Mouse (Mus musculus) midbrain, postnatal 0 days (tissue): Measurements from ENCODE around the gene Mobp. TPM values are rescaled to one million over a fixed set of nuclear protein-coding genes. Genes with fewer than 3 reads are reported as not detected.
"Not testable (repeated sequence)": the region's sequence is repeated elsewhere in the genome, so short reads cannot be mapped to it uniquely, and the experiment has no call there.

ENCODE experiments used
- ATAC-seq: fragments of 200-750 bp; cut with Nextera tagmentation; 2 replicates; pipeline ENCODE4 v1.8.0; 2017; ENCODE audit warnings: moderate number of reproducible peaks, mild to moderate bottlenecking, moderate TSS enrichment, moderate library complexity; ENCODE audit not compliant: low FRiP score
- DNase-seq: peaks from one replicate; pipeline ENCODE4 v3.0.0-alpha.2; 2015; ENCODE audit warnings: low spot score
- H3K27ac ChIP-seq: fragments of 300-500 bp; sonication (generic); 2 replicates; pipeline ENCODE4 v1.5.1; 2014; ENCODE audit warnings: low read depth, mild to moderate bottlenecking, low read length, mixed read lengths
- H3K27me3 ChIP-seq: fragments of 300-500 bp; sonication (generic); 2 replicates; pipeline ENCODE4 v1.6.1; 2014; ENCODE audit warnings: low read length, control low read depth, mixed read lengths; ENCODE audit not compliant: insufficient read depth
- H3K36me3 ChIP-seq: fragments of 300-500 bp; sonication (generic); 2 replicates; pipeline ENCODE4 v1.6.1; 2014; ENCODE audit warnings: low read length, control low read depth, mixed read lengths; ENCODE audit not compliant: insufficient read depth
- H3K4me1 ChIP-seq: fragments of 300-500 bp; sonication (generic); 2 replicates; pipeline ENCODE4 v1.6.1; 2014; ENCODE audit warnings: mild to moderate bottlenecking, control low read depth, antibody characterized with exemption, low read length, mixed read lengths; ENCODE audit not compliant: insufficient read depth
- H3K4me2 ChIP-seq: fragments of 300-500 bp; sonication (generic); 2 replicates; pipeline ENCODE4 v1.6.1; 2014; ENCODE audit warnings: low read depth, mild to moderate bottlenecking, low read length, mixed read lengths; ENCODE audit not compliant: poor library complexity, severe bottlenecking
- H3K4me3 ChIP-seq: fragments of 300-500 bp; sonication (generic); 2 replicates; pipeline ENCODE4 v1.5.1; 2014; ENCODE audit warnings: low read depth, mild to moderate bottlenecking, low read length, moderate library complexity
- H3K9ac ChIP-seq: fragments of 300-500 bp; sonication (generic); replicated peaks from 2 replicates; pipeline ENCODE4 v1.6.1; 2014; ENCODE audit warnings: mild to moderate bottlenecking, low read length, moderate library complexity, mixed read lengths; ENCODE audit not compliant: poor library complexity, severe bottlenecking
- H3K9me3 ChIP-seq: fragments of 300-500 bp; sonication (generic); 2 replicates; pipeline ENCODE4 v1.6.1; 2016; ENCODE audit warnings: low read length, control low read depth
- CTCF ChIP-seq: IDR thresholded peaks from 2 replicates; pipeline ENCODE4 v1.5.1; 2016; ENCODE audit warnings: antibody characterized with exemption, mild to moderate bottlenecking
- WGBS: fragments of 180-500 bp; shearing (Covaris S2); extraction: QIAGEN DNeasy Blood & Tissue Kit; methylation state at CpG from one replicate; pipeline ENCODE4 v1.1.7; 2014; 5-methylcytosine and 5-hydroxymethylcytosine counted together
- polyA plus RNA-seq: library from polyadenylated mRNA; unstranded; fragments of >200 nt; fragmentation: Nextera tagmentation; extraction: Ambion mirVana; gene quantifications from 2 replicates; pipeline ENCODE4 v1.2.1, GENCODE M21; 2015
- total RNA-seq: library from RNA; depleted of rRNA; stranded (reverse); fragments of >200 nt; gene quantifications from 2 replicates; pipeline ENCODE4 v1.2.3, GENCODE M21; 2014; rRNA removed

Gene Mobp
- total RNA-seq (1.4 TPM in 1 of 2 replicates, not detected in the other), polyA plus RNA-seq (0.15 and 0.16 TPM in 2 replicates)

DNA sequence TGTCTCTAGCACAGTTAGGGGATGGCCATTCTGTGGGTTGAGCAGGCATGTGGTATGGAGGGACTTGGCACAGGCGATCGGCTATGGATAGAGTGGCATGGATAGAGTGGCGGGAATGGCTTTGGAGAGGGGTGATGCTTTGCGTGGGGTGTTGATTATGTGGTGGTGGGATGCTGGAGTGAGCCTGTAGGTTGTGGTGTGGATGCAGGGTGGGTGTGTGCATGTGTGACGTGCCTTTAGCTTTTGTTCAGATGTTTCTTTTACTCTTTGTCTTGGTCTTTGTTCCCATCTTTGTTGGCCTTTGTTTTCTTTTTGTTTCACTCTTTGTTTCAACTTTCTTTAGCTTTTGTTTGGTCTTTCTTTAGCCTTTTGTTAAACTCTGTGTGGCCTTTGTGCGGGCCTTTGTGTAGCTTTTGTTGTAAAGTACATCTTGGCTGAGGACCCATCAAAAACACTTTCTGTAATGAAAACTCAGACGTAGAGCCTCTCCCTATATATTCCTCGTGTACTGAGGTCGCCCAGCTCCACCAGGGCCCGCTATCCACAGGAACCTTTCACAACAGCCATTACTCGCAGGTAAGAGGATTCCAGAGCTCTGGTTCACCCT lies at the start of gene Mobp:
Gene Mobp, plus strand, starts transcription at position 486 of the 607 bp plus-strand sequence.
- no peak for ATAC-seq
- 46% methylated on average over 11 of the region's 11 CpGs for WGBS
- TF ChIP-seq CTCF = no peak

GRCm38 (mm10) chr9:120101165-120101564 lies 48.3 kb upstream of the Mobp start:
- Histone ChIP-seq H3K4me1 (no peaks in the 10 kb centered on the region), H3K4me2 (no peak overlapping the region), H3K9ac (no peak overlapping the region), H3K36me3 (no peaks in the 10 kb centered on the region), H3K9me3 (no peaks in the 10 kb centered on the region), H3K4me3 (no peak overlapping the region), H3K27ac (no peak overlapping the region), H3K27me3 (no peaks in the 10 kb centered on the region)
- 96% methylated on average over 2 of the region's 2 CpGs for WGBS
- ATAC-seq = no peak
- TF ChIP-seq CTCF = no peak
- no peak for DNase-seq

More for the DNA sequence above, at the start of gene Mobp:
- Histone ChIP-seq H3K4me2 (no peak within 1 kb of the TSS), H3K9me3 (no peaks in the 10 kb centered on the region), H3K36me3 (no peaks in the 10 kb centered on the region), H3K27me3 (no peaks in the 10 kb centered on the region), H3K27ac (no peak within 1 kb of the TSS), H3K9ac (no peak within 1 kb of the TSS), H3K4me1 (no peaks in the 10 kb centered on the region), H3K4me3 (no peak within 1 kb of the TSS)
- DNase-seq = no peak

DNA sequence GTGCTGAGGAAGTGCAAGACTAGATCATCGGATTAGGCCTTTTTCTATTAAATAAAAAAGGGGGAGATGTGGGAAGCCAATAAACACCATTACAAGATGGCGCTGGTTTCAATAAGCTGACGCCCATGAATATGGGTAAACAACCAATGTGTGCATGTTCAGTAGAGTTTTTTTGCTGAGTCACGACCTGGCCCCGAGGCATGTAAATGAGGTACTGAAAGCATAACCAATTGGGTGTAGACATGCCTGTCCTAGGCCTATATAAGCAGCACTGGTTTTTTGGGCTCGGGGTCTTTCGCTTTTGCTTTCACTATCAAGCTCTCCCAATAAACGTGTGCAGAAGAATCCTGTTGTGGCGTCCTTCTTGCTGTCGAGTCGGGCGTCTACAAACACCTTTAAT lies 40.6 kb upstream of the Mobp start:
- not testable (repeated sequence) for H3K27ac ChIP-seq, DNase-seq, H3K4me1 ChIP-seq, H3K4me2 ChIP-seq, H3K27me3 ChIP-seq, H3K9ac ChIP-seq, ATAC-seq, H3K4me3 ChIP-seq, H3K9me3 ChIP-seq, H3K36me3 ChIP-seq
- WGBS = 96% methylated on average over 12 of the region's 12 CpGs

GRCm38 (mm10) chr9:120110211-120111018 lies 39.1 kb upstream of the Mobp start, which contains the start of gene Slc25a38:
Gene Slc25a38 (plus strand): TSS chr9:120110374.
- Histone ChIP-seq H3K27ac (peak within 1 kb of the TSS; percentile 97), H3K27me3 (no peaks in the 10 kb centered on the region), H3K4me2 (peak within 1 kb of the TSS; percentile 65), H3K9ac (peak within 1 kb of the TSS; percentile 87), H3K36me3 (no peaks in the 10 kb centered on the region), H3K4me1 (peaks cover 4% of the 10 kb centered on the region; the same call in 1 of the 2 replicates), H3K9me3 (no peaks in the 10 kb centered on the region), H3K4me3 (peak within 1 kb of the TSS; percentile 83)
- peak; percentile 95 for DNase-seq
- under 1% methylated on average over 62 of the region's 62 CpGs for WGBS
- peak; percentile 86 for TF ChIP-seq CTCF
- peak; percentile 99 for ATAC-seq

- H3K27me3 ChIP-seq = no peaks in the 10 kb centered on the region
- H3K4me2 ChIP-seq = peak overlapping the region; percentile 65
- H3K4me1 ChIP-seq = peaks cover 4% of the 10 kb centered on the region; the same call in 1 of the 2 replicates
- no peaks in the 10 kb centered on the region for H3K9me3 ChIP-seq
- no peaks in the 10 kb centered on the region for H3K36me3 ChIP-seq
- DNase-seq (no peak), ATAC-seq (no peak)
- peak overlapping the region; percentile 83 for H3K4me3 ChIP-seq
- peak overlapping the region; percentile 97 for H3K27ac ChIP-seq
- H3K9ac ChIP-seq = no peak overlapping the region; the same call in 1 of the 2 replicates
- WGBS = 79% methylated on average over 15 of the region's 15 CpGs
- no peak for TF ChIP-seq CTCF
Observed at GRCm38 (mm10) chr9:120111156-120111945, 38.2 kb upstream of the Mobp start.
